Mouse (Mus musculus): ENCODE data around the gene Pogz. TPM values are rescaled to one million over a fixed set of nuclear protein-coding genes. Genes with fewer than 3 reads are reported as not detected.
A peak's percentile ranks its signal among the peaks of the same experiment; 100 is the strongest.

The Pogz gene
- polyA plus RNA-seq, 2 experiments: 2.6 to 6.0 TPM

GRCm38 (mm10) chr3:94808296-94808695 is 29.1 kb upstream of the Pogz start:
- Histone ChIP-seq H3K9me3 (ENCODE audit: control insufficient read depth, low read length) (no peaks in the 10 kb centered on the region), H3K27me3 (ENCODE audit: control insufficient read depth, insufficient read depth, low read length) (peaks cover 3% of the 10 kb centered on the region; the same call in 1 of the 2 replicates), H3K36me3 (replicated peaks; ENCODE audit: control insufficient read depth, insufficient read depth, low read depth) (no peaks in the 10 kb centered on the region), H3K4me2 (ENCODE audit: low read depth) (no peak overlapping the region), H3K9ac (replicated peaks) (no peak overlapping the region), H3K4me1 (replicated peaks; ENCODE audit: control insufficient read depth in 2 of 2, insufficient read depth in 2 of 2, low read length in 1 of 2) (no peaks in the 10 kb centered on the region), H3K27ac (no peak overlapping the region), H3K4me3 (ENCODE audit: insufficient read depth in 1 of 2, low read depth in 2 of 2, low read length in 2 of 2) (no peak overlapping the region)
- 63% methylated on average over 1 of the region's 1 CpGs for WGBS (ENCODE audit: insufficient replicate concordance)
- no peak for DNase-seq (ENCODE audit: low read depth in 3 of 3, low spot score in 3 of 3)
- ATAC-seq (ENCODE audit: insufficient read depth): no peak
- TF ChIP-seq CTCF (IDR thresholded peaks at IDR 0.05; ENCODE audit: low read depth) (no peak), EP300 (IDR thresholded peaks at IDR 0.05; ENCODE audit: low read depth) (no peak)

- no peak overlapping the region for H3K9ac ChIP-seq (replicated peaks)
- H3K27me3 ChIP-seq (ENCODE audit: control insufficient read depth, insufficient read depth, low read length): no peaks in the 10 kb centered on the region
- H3K4me1 ChIP-seq (replicated peaks; ENCODE audit: control insufficient read depth in 2 of 2, insufficient read depth in 2 of 2, low read length in 1 of 2): no peaks in the 10 kb centered on the region
- H3K9me3 ChIP-seq (ENCODE audit: control insufficient read depth, low read length): no peaks in the 10 kb centered on the region
- no peak overlapping the region for H3K27ac ChIP-seq
- H3K4me2 ChIP-seq (ENCODE audit: low read depth): no peak overlapping the region
- ATAC-seq (ENCODE audit: insufficient read depth) (no peak), DNase-seq (ENCODE audit: low read depth in 3 of 3, low spot score in 3 of 3) (no peak)
- 16% methylated on average over 4 of the region's 4 CpGs for WGBS (ENCODE audit: insufficient replicate concordance)
- no peak overlapping the region for H3K4me3 ChIP-seq (ENCODE audit: insufficient read depth in 1 of 2, low read depth in 2 of 2, low read length in 2 of 2)
- no peaks in the 10 kb centered on the region for H3K36me3 ChIP-seq (replicated peaks; ENCODE audit: control insufficient read depth, insufficient read depth, low read depth)
- TF ChIP-seq EP300 (IDR thresholded peaks at IDR 0.05; ENCODE audit: low read depth) (0 out of 2 replicates have a peak, but pooled peaks have one; percentile 8), CTCF (IDR thresholded peaks at IDR 0.05; ENCODE audit: low read depth) (peak; percentile 63)
These were observed 25.7 kb upstream of the Pogz start for GRCm38 (mm10) chr3:94811628-94812027.

GRCm38 (mm10) chr3:94813651-94814050 is 23.7 kb upstream of the Pogz start:
- WGBS (ENCODE audit: insufficient replicate concordance): 73% methylated on average over 3 of the region's 3 CpGs
- no peaks in the 10 kb centered on the region for H3K9me3 ChIP-seq (ENCODE audit: control insufficient read depth, low read length)

GRCm38 (mm10) chr3:94814063-94814462 is 23.3 kb upstream of the Pogz start:
- Histone ChIP-seq H3K4me3 (ENCODE audit: insufficient read depth in 1 of 2, low read depth in 2 of 2, low read length in 2 of 2) (no peak overlapping the region), H3K27me3 (ENCODE audit: control insufficient read depth, insufficient read depth, low read length) (no peaks in the 10 kb centered on the region), H3K36me3 (replicated peaks; ENCODE audit: control insufficient read depth, insufficient read depth, low read depth) (no peaks in the 10 kb centered on the region), H3K4me1 (replicated peaks; ENCODE audit: control insufficient read depth in 2 of 2, insufficient read depth in 2 of 2, low read length in 1 of 2) (no peaks in the 10 kb centered on the region), H3K9me3 (ENCODE audit: control insufficient read depth, low read length) (no peaks in the 10 kb centered on the region), H3K9ac (replicated peaks) (no peak overlapping the region), H3K4me2 (ENCODE audit: low read depth) (no peak overlapping the region), H3K27ac (no peak overlapping the region)
- TF ChIP-seq CTCF (IDR thresholded peaks at IDR 0.05; ENCODE audit: low read depth): no peak
- no peak for TF ChIP-seq EP300 (IDR thresholded peaks at IDR 0.05; ENCODE audit: low read depth)
- WGBS (ENCODE audit: insufficient replicate concordance): 46% methylated on average over 4 of the region's 4 CpGs
- DNase-seq (ENCODE audit: low read depth in 3 of 3, low spot score in 3 of 3) (no peak), ATAC-seq (ENCODE audit: insufficient read depth) (no peak)

More at GRCm38 (mm10) chr3:94813651-94814050, 23.7 kb upstream of the Pogz start:
- Histone ChIP-seq H3K9ac (replicated peaks) (no peak overlapping the region), H3K4me1 (replicated peaks; ENCODE audit: control insufficient read depth in 2 of 2, insufficient read depth in 2 of 2, low read length in 1 of 2) (no peaks in the 10 kb centered on the region), H3K27me3 (ENCODE audit: control insufficient read depth, insufficient read depth, low read length) (no peaks in the 10 kb centered on the region), H3K4me3 (ENCODE audit: insufficient read depth in 1 of 2, low read depth in 2 of 2, low read length in 2 of 2) (no peak overlapping the region), H3K36me3 (replicated peaks; ENCODE audit: control insufficient read depth, insufficient read depth, low read depth) (no peaks in the 10 kb centered on the region), H3K4me2 (ENCODE audit: low read depth) (no peak overlapping the region), H3K27ac (no peak overlapping the region)
- ATAC-seq (ENCODE audit: insufficient read depth) (no peak), DNase-seq (ENCODE audit: low read depth in 3 of 3, low spot score in 3 of 3) (no peak)
- no peak for TF ChIP-seq EP300 (IDR thresholded peaks at IDR 0.05; ENCODE audit: low read depth)
- no peak for TF ChIP-seq CTCF (IDR thresholded peaks at IDR 0.05; ENCODE audit: low read depth)

DNA sequence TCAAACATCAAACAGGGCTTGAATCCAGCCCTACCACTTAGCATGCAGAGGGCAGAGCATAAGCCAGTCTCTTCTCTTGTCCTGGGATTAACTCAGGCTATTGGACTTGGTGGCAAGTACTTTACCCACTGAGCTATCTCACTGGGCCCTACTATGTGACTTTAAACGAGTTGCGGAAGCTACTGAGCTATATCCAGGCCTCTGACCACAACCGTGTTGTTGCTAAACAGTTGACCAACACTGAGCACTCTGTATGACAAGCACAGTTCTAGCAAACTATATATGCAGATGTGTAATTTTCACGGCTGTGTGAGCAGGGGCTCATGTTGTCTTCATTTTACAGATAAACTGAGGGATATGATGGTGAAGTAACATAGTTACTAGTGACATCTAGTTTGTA is 22.7 kb upstream of the Pogz start:
- Histone ChIP-seq H3K9me3 (ENCODE audit: control insufficient read depth, low read length) (no peaks in the 10 kb centered on the region), H3K27me3 (ENCODE audit: control insufficient read depth, insufficient read depth, low read length) (no peaks in the 10 kb centered on the region), H3K4me2 (ENCODE audit: low read depth) (no peak overlapping the region), H3K27ac (no peak overlapping the region), H3K9ac (replicated peaks) (no peak overlapping the region), H3K36me3 (replicated peaks; ENCODE audit: control insufficient read depth, insufficient read depth, low read depth) (no peaks in the 10 kb centered on the region), H3K4me3 (ENCODE audit: insufficient read depth in 1 of 2, low read depth in 2 of 2, low read length in 2 of 2) (no peak overlapping the region), H3K4me1 (replicated peaks; ENCODE audit: control insufficient read depth in 2 of 2, insufficient read depth in 2 of 2, low read length in 1 of 2) (no peaks in the 10 kb centered on the region)
- no peak for ATAC-seq (ENCODE audit: insufficient read depth)
- no peak for DNase-seq (ENCODE audit: low read depth in 3 of 3, low spot score in 3 of 3)
- TF ChIP-seq CTCF (IDR thresholded peaks at IDR 0.05; ENCODE audit: low read depth): no peak
- TF ChIP-seq EP300 (IDR thresholded peaks at IDR 0.05; ENCODE audit: low read depth): no peak
- 61% methylated on average over 4 of the region's 4 CpGs for WGBS (ENCODE audit: insufficient replicate concordance)

All from liver, embryonic 14.5 days (tissue).